Mouse (Mus musculus): ENCODE measurements at regions not wholly inside any gene's neighbourhood (a gene's known extent, or its start where the extent isn't known, plus 50 kb on each side); places are given as distances from the start of the nearest gene placed in this dataset.

- WGBS = 59% methylated on average over 12 of the region's 12 CpGs
- H3K4me1 ChIP-seq (ENCODE audit: control insufficient read depth, insufficient read depth, low read length) = no peaks in the 10 kb centered on the region
- no peak overlapping the region for H3K27ac ChIP-seq (ENCODE audit: insufficient read depth, low read length)
- DNase-seq = no peak
- H3K27me3 ChIP-seq (ENCODE audit: control insufficient read depth, insufficient read depth, low read length) = no peaks in the 10 kb centered on the region
- H3K4me3 ChIP-seq (replicated peaks; ENCODE audit: insufficient read depth, low read depth, low read length) = no peak overlapping the region
- no peak for TF ChIP-seq POLR2A (IDR thresholded peaks at IDR 0.05; ENCODE audit: borderline replicate concordance, insufficient read depth, low read length)
- TF ChIP-seq CTCF (IDR thresholded peaks at IDR 0.05; ENCODE audit: borderline replicate concordance, insufficient read depth, low read depth, low read length) = no peak
Observed at GRCm38 (mm10) chr16:29959939-29960637, 104.1 kb upstream of the Hes1 start.

- no peaks in the 10 kb centered on the region for H3K4me1 ChIP-seq (ENCODE audit: control insufficient read depth, insufficient read depth, low read length)
- no peak overlapping the region for H3K27ac ChIP-seq (ENCODE audit: insufficient read depth, low read length)
- no peaks in the 10 kb centered on the region for H3K27me3 ChIP-seq (ENCODE audit: control insufficient read depth, insufficient read depth, low read length)
- no peak for DNase-seq
- TF ChIP-seq POLR2A (IDR thresholded peaks at IDR 0.05; ENCODE audit: borderline replicate concordance, insufficient read depth, low read length) (no peak), CTCF (IDR thresholded peaks at IDR 0.05; ENCODE audit: borderline replicate concordance, insufficient read depth, low read depth, low read length) (no peak)
- H3K4me3 ChIP-seq (replicated peaks; ENCODE audit: insufficient read depth, low read depth, low read length) = no peak overlapping the region
- 69% methylated on average over 4 of the region's 4 CpGs for WGBS
Observed at GRCm38 (mm10) chr16:29963284-29963683, 100.9 kb upstream of the Hes1 start.

GRCm38 (mm10) chr16:29964563-29964962 lies 99.6 kb upstream of the Hes1 start:
- TF ChIP-seq POLR2A (IDR thresholded peaks at IDR 0.05; ENCODE audit: borderline replicate concordance, insufficient read depth, low read length) (no peak), CTCF (IDR thresholded peaks at IDR 0.05; ENCODE audit: borderline replicate concordance, insufficient read depth, low read depth, low read length) (no peak)
- 90% methylated on average over 8 of the region's 8 CpGs for WGBS
- no peak for DNase-seq
- Histone ChIP-seq H3K4me3 (replicated peaks; ENCODE audit: insufficient read depth, low read depth, low read length) (no peak overlapping the region), H3K27me3 (ENCODE audit: control insufficient read depth, insufficient read depth, low read length) (no peaks in the 10 kb centered on the region), H3K4me1 (ENCODE audit: control insufficient read depth, insufficient read depth, low read length) (no peaks in the 10 kb centered on the region), H3K27ac (ENCODE audit: insufficient read depth, low read length) (no peak overlapping the region)

GRCm38 (mm10) chr16:29968743-29969142 lies 95.4 kb upstream of the Hes1 start:
- H3K4me1 ChIP-seq (ENCODE audit: control insufficient read depth, insufficient read depth, low read length) = no peaks in the 10 kb centered on the region
- no peak for DNase-seq
- no peak for TF ChIP-seq POLR2A (IDR thresholded peaks at IDR 0.05; ENCODE audit: borderline replicate concordance, insufficient read depth, low read length)
- no peak for TF ChIP-seq CTCF (IDR thresholded peaks at IDR 0.05; ENCODE audit: borderline replicate concordance, insufficient read depth, low read depth, low read length)
- H3K4me3 ChIP-seq (replicated peaks; ENCODE audit: insufficient read depth, low read depth, low read length) = no peak overlapping the region
- WGBS = 80% methylated on average over 5 of the region's 5 CpGs
- H3K27ac ChIP-seq (ENCODE audit: insufficient read depth, low read length) = no peak overlapping the region
- no peaks in the 10 kb centered on the region for H3K27me3 ChIP-seq (ENCODE audit: control insufficient read depth, insufficient read depth, low read length)

GRCm38 (mm10) chr16:29972741-29973141 lies 91.4 kb upstream of the Hes1 start:
- no peaks in the 10 kb centered on the region for H3K27me3 ChIP-seq (ENCODE audit: control insufficient read depth, insufficient read depth, low read length)
- no peak overlapping the region for H3K27ac ChIP-seq (ENCODE audit: insufficient read depth, low read length)
- 72% methylated on average over 1 of the region's 1 CpGs for WGBS
- no peak for DNase-seq
- no peak for TF ChIP-seq CTCF (IDR thresholded peaks at IDR 0.05; ENCODE audit: borderline replicate concordance, insufficient read depth, low read depth, low read length)
- TF ChIP-seq POLR2A (IDR thresholded peaks at IDR 0.05; ENCODE audit: borderline replicate concordance, insufficient read depth, low read length) = no peak
- H3K4me3 ChIP-seq (replicated peaks; ENCODE audit: insufficient read depth, low read depth, low read length) = no peak overlapping the region
- no peaks in the 10 kb centered on the region for H3K4me1 ChIP-seq (ENCODE audit: control insufficient read depth, insufficient read depth, low read length)

GRCm38 (mm10) chr16:29973250-29973649 lies 90.9 kb upstream of the Hes1 start:
- no peak for DNase-seq
- 39% methylated on average over 7 of the region's 7 CpGs for WGBS
- Histone ChIP-seq H3K27me3 (ENCODE audit: control insufficient read depth, insufficient read depth, low read length) (no peaks in the 10 kb centered on the region), H3K27ac (ENCODE audit: insufficient read depth, low read length) (no peak overlapping the region), H3K4me1 (ENCODE audit: control insufficient read depth, insufficient read depth, low read length) (no peaks in the 10 kb centered on the region), H3K4me3 (replicated peaks; ENCODE audit: insufficient read depth, low read depth, low read length) (no peak overlapping the region)
- TF ChIP-seq POLR2A (IDR thresholded peaks at IDR 0.05; ENCODE audit: borderline replicate concordance, insufficient read depth, low read length) (no peak), CTCF (IDR thresholded peaks at IDR 0.05; ENCODE audit: borderline replicate concordance, insufficient read depth, low read depth, low read length) (no peak)

- Histone ChIP-seq H3K4me1 (ENCODE audit: control insufficient read depth, insufficient read depth, low read length) (no peaks in the 10 kb centered on the region), H3K27me3 (ENCODE audit: control insufficient read depth, insufficient read depth, low read length) (no peaks in the 10 kb centered on the region), H3K4me3 (replicated peaks; ENCODE audit: insufficient read depth, low read depth, low read length) (no peak overlapping the region), H3K27ac (ENCODE audit: insufficient read depth, low read length) (no peak overlapping the region)
- DNase-seq = no peak
- TF ChIP-seq CTCF (IDR thresholded peaks at IDR 0.05; ENCODE audit: borderline replicate concordance, insufficient read depth, low read depth, low read length) = no peak
- TF ChIP-seq POLR2A (IDR thresholded peaks at IDR 0.05; ENCODE audit: borderline replicate concordance, insufficient read depth, low read length) = no peak
- 96% methylated on average over 3 of the region's 3 CpGs for whole genome bisulfite sequencing
Observed at GRCm38 (mm10) chr16:29975800-29976199, 88.4 kb upstream of the Hes1 start.

- no peak overlapping the region for H3K27ac ChIP-seq (ENCODE audit: insufficient read depth, low read length)
- no peak for DNase-seq
- 64% methylated on average over 3 of the region's 3 CpGs for WGBS
Observed at GRCm38 (mm10) chr16:29977011-29977410, 87.2 kb upstream of the Hes1 start.

More at GRCm38 (mm10) chr16:29977011-29977410, 87.2 kb upstream of the Hes1 start:
- Histone ChIP-seq H3K27me3 (ENCODE audit: control insufficient read depth, insufficient read depth, low read length) (no peaks in the 10 kb centered on the region), H3K4me3 (replicated peaks; ENCODE audit: insufficient read depth, low read depth, low read length) (no peak overlapping the region), H3K4me1 (ENCODE audit: control insufficient read depth, insufficient read depth, low read length) (no peaks in the 10 kb centered on the region)
- TF ChIP-seq CTCF (IDR thresholded peaks at IDR 0.05; ENCODE audit: borderline replicate concordance, insufficient read depth, low read depth, low read length) (no peak), POLR2A (IDR thresholded peaks at IDR 0.05; ENCODE audit: borderline replicate concordance, insufficient read depth, low read length) (no peak)

All from cerebellum, adult 2 months (tissue).